Comparison of ENCODE assay signal across 7 mouse cellular contexts in the genomic region with DNA sequence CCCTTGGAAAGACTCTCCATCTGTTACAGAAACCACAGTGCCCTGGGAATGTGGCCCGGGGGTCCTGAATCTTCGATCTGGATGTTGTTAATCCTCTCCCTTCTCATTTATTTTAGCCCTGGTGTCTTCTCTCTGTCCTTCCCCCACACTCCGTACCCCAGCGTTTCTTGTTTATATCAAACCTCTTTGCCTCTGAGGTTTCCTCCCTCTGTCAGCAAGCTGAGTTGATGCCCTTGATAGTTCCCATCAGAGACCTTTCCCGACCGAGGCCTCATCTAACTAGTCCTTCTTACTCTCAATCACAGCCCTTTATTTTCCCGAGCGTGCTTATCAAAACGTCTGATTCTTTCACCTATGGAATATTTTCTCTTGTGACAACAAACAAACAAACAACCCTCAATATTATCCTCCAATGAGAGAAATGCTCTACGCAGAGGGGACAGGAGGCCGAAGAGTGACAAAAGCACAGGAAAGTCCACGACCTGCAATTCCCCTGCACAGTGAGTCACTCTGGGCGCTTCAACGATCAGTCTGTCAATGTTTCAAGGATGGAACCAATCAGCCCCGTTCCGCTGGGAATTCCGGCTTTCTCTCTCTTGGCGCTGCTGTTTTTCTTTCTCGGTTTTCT. TPM values are rescaled to one million over a fixed set of nuclear protein-coding genes. Genes with fewer than 3 reads are reported as not detected.
A peak's percentile ranks its signal among the peaks of the same experiment; 100 is the strongest.
DNase-seq lines count a peak whose midpoint lies in the region; ATAC-seq lines count a peak whose summit lies in the region.

No protein-coding gene starts in this region.

- H3K27me3 ChIP-seq in neural tube, embryonic 11.5 days (ENCODE audit: control insufficient read depth, insufficient read depth, low read length): no peaks in the 10 kb centered on the region
- no peaks in the 10 kb centered on the region for H3K27me3 ChIP-seq in erythroblast, embryonic 14.5 days (ENCODE audit: control insufficient read depth)
- 0 out of 2 replicates have a peak, but pooled peaks cover 5% of the 10 kb centered on the region for H3K27me3 ChIP-seq in limb, embryonic 10.5 days (ENCODE audit: low read depth, poor library complexity, severe bottlenecking)
- H3K27me3 ChIP-seq in stomach, embryonic 14.5 days (ENCODE audit: control insufficient read depth, insufficient read depth, low read length): no peaks in the 10 kb centered on the region

- WGBS in neural tube, embryonic 11.5 days: 3% methylated on average over 19 of the region's 19 CpGs
- 2% methylated on average over 19 of the region's 19 CpGs for WGBS in limb, embryonic 10.5 days
- WGBS in stomach, embryonic 14.5 days: 1% methylated on average over 19 of the region's 19 CpGs

- no peak for DNase-seq in neural tube, embryonic 11.5 days (ENCODE audit: low spot score)
- DNase-seq in neural tube, embryonic 10.5 days (ENCODE audit: extremely low spot score, low spot score): no peak
- no peak for DNase-seq in limb, embryonic 10.5 days (ENCODE audit: low spot score)
- DNase-seq in kidney, postnatal 10 days: no peak
- DNase-seq in left cerebral cortex, adult 11 months (ENCODE audit: low spot score): no peak

- H3K9me3 ChIP-seq in neural tube, embryonic 11.5 days (ENCODE audit: control insufficient read depth, low read length): no peaks in the 10 kb centered on the region
- H3K9me3 ChIP-seq in erythroblast, embryonic 14.5 days (ENCODE audit: control insufficient read depth, low read length): no peaks in the 10 kb centered on the region
- no peaks in the 10 kb centered on the region for H3K9me3 ChIP-seq in limb, embryonic 10.5 days (replicated peaks)
- no peaks in the 10 kb centered on the region for H3K9me3 ChIP-seq in stomach, embryonic 14.5 days (ENCODE audit: control insufficient read depth, low read depth, low read length)

- no peaks in the 10 kb centered on the region for H3K36me3 ChIP-seq in neural tube, embryonic 11.5 days (ENCODE audit: control insufficient read depth, insufficient read depth, low read length)
- peaks cover 13% of the 10 kb centered on the region for H3K36me3 ChIP-seq in erythroblast, embryonic 14.5 days (ENCODE audit: control insufficient read depth)
- H3K36me3 ChIP-seq in limb, embryonic 10.5 days: peaks cover 7% of the 10 kb centered on the region
- no peaks in the 10 kb centered on the region for H3K36me3 ChIP-seq in stomach, embryonic 14.5 days (ENCODE audit: control insufficient read depth, insufficient read depth, low read length)

- H3K27ac ChIP-seq in neural tube, embryonic 11.5 days (ENCODE audit: low read depth, low read length): peak overlapping the region; percentile 77
- H3K27ac ChIP-seq in limb, embryonic 10.5 days: peak overlapping the region; percentile 89
- peak overlapping the region; percentile 77 for H3K27ac ChIP-seq in stomach, embryonic 14.5 days (ENCODE audit: low read length)

- peak overlapping the region; percentile 69 for H3K4me3 ChIP-seq in neural tube, embryonic 11.5 days (ENCODE audit: low read depth, low read length)
- H3K4me3 ChIP-seq in erythroblast, embryonic 14.5 days (replicated peaks): peak overlapping the region; percentile 77
- H3K4me3 ChIP-seq in limb, embryonic 10.5 days: peak overlapping the region; percentile 80
- peak overlapping the region; percentile 88 for H3K4me3 ChIP-seq in stomach, embryonic 14.5 days (ENCODE audit: low read depth, low read length)

- peak overlapping the region; percentile 98 for H3K4me2 ChIP-seq in neural tube, embryonic 11.5 days (ENCODE audit: low read depth)
- H3K4me2 ChIP-seq in stomach, embryonic 14.5 days (replicated peaks; ENCODE audit: low read depth, low read length): peak overlapping the region; percentile 83

- ATAC-seq in neural tube, embryonic 11.5 days (ENCODE audit: insufficient read depth, low FRiP score, low TSS enrichment): peak; percentile 3; the same call in 1 of the 2 replicates
- no peak for ATAC-seq in stomach, embryonic 14.5 days (ENCODE audit: insufficient number of reproducible peaks, insufficient read depth, low FRiP score, low read depth)

- peak overlapping the region; percentile 57 for H3K9ac ChIP-seq in neural tube, embryonic 11.5 days (ENCODE audit: low read length)
- peak overlapping the region; percentile 55 for H3K9ac ChIP-seq in stomach, embryonic 14.5 days (replicated peaks; ENCODE audit: low read depth, low read length)

- H3K4me1 ChIP-seq in neural tube, embryonic 11.5 days (ENCODE audit: control insufficient read depth, insufficient read depth, low read length): peaks cover 22% of the 10 kb centered on the region
- H3K4me1 ChIP-seq in erythroblast, embryonic 14.5 days (ENCODE audit: control insufficient read depth): peaks cover 57% of the 10 kb centered on the region
- H3K4me1 ChIP-seq in limb, embryonic 10.5 days: peaks cover 32% of the 10 kb centered on the region
- H3K4me1 ChIP-seq in stomach, embryonic 14.5 days (ENCODE audit: control insufficient read depth, insufficient read depth, low read length): peaks cover 15% of the 10 kb centered on the region

RNA-seq across cellular contexts. Expression of a gene that starts 0.7 kb away (rescaled TPM):
- polyA plus RNA-seq in neural tube, embryonic 11.5 days (2014; fragmentation: Nextera tagmentation; extraction: Ambion mirVana): 10.5 and 11.4 TPM in 2 replicates
- polyA plus RNA-seq in erythroblast, embryonic 14.5 days (2012): 2.0 and 2.4 TPM in 2 replicates
- polyA plus RNA-seq in limb, embryonic 10.5 days (2016; fragmentation: Nextera tagmentation; extraction: Ambion mirVana): 5.3 and 6.0 TPM in 2 replicates
- polyA plus RNA-seq in stomach, embryonic 14.5 days (2014; fragmentation: Nextera tagmentation; extraction: Ambion mirVana): 9.2 and 11.0 TPM in 2 replicates

RNA-seq across cellular contexts. Expression of a gene that starts 11.8 kb away (rescaled TPM):
- 40.8 and 43.5 TPM in 2 replicates for polyA plus RNA-seq in neural tube, embryonic 11.5 days (2014; fragmentation: Nextera tagmentation; extraction: Ambion mirVana)
- 10.0 and 12.3 TPM in 2 replicates for polyA plus RNA-seq in erythroblast, embryonic 14.5 days (2012)
- 35.8 and 38.6 TPM in 2 replicates for polyA plus RNA-seq in limb, embryonic 10.5 days (2016; fragmentation: Nextera tagmentation; extraction: Ambion mirVana)
- polyA plus RNA-seq in stomach, embryonic 14.5 days (2014; fragmentation: Nextera tagmentation; extraction: Ambion mirVana): 59.4 and 59.8 TPM in 2 replicates

RNA-seq across cellular contexts. Expression of a gene that starts 13.4 kb away (rescaled TPM):
- polyA plus RNA-seq in neural tube, embryonic 11.5 days (2014; fragmentation: Nextera tagmentation; extraction: Ambion mirVana): 154 and 155 TPM in 2 replicates
- polyA plus RNA-seq in erythroblast, embryonic 14.5 days (2012): 20.3 and 26.6 TPM in 2 replicates
- 214 and 217 TPM in 2 replicates for polyA plus RNA-seq in limb, embryonic 10.5 days (2016; fragmentation: Nextera tagmentation; extraction: Ambion mirVana)
- polyA plus RNA-seq in stomach, embryonic 14.5 days (2014; fragmentation: Nextera tagmentation; extraction: Ambion mirVana): 147 and 153 TPM in 2 replicates

RNA-seq across cellular contexts. Expression of a gene that starts 29.4 kb away (rescaled TPM):
- polyA plus RNA-seq in neural tube, embryonic 11.5 days (2014; fragmentation: Nextera tagmentation; extraction: Ambion mirVana): 112 TPM in 2 replicates
- 7.9 and 9.1 TPM in 2 replicates for polyA plus RNA-seq in erythroblast, embryonic 14.5 days (2012)
- 51.1 and 72.1 TPM in 2 replicates for polyA plus RNA-seq in limb, embryonic 10.5 days (2016; fragmentation: Nextera tagmentation; extraction: Ambion mirVana)
- 104 and 107 TPM in 2 replicates for polyA plus RNA-seq in stomach, embryonic 14.5 days (2014; fragmentation: Nextera tagmentation; extraction: Ambion mirVana)

RNA-seq across cellular contexts. Expression of a gene that starts 36.2 kb away (rescaled TPM):
- 10.7 and 10.9 TPM in 2 replicates for polyA plus RNA-seq in neural tube, embryonic 11.5 days (2014; fragmentation: Nextera tagmentation; extraction: Ambion mirVana)
- polyA plus RNA-seq in erythroblast, embryonic 14.5 days (2012): 1.4 and 1.5 TPM in 2 replicates
- 10.3 and 10.8 TPM in 2 replicates for polyA plus RNA-seq in limb, embryonic 10.5 days (2016; fragmentation: Nextera tagmentation; extraction: Ambion mirVana)
- 10.5 and 15.1 TPM in 2 replicates for polyA plus RNA-seq in stomach, embryonic 14.5 days (2014; fragmentation: Nextera tagmentation; extraction: Ambion mirVana)
